Mouse (Mus musculus) neural tube, embryonic 13.5 days (tissue): ENCODE measurements around the gene Cnpy2. TPM values are rescaled to one million over a fixed set of nuclear protein-coding genes. Genes with fewer than 3 reads are reported as not detected.

ENCODE experiments used
- ATAC-seq: fragments of 200-750 bp; cut with Nextera tagmentation; 2 replicates; pipeline ENCODE4 v1.8.0; 2017; ENCODE audit warnings: low read depth, mild to moderate bottlenecking, moderate TSS enrichment, moderate library complexity
- H3K27ac ChIP-seq: fragments of 300-500 bp; sonication (generic); replicated peaks from 2 replicates; pipeline ENCODE4 v1.5.1; 2015; ENCODE audit warnings: moderate library complexity, mild to moderate bottlenecking, inconsistent platforms
- H3K27me3 ChIP-seq: fragments of 300-500 bp; sonication (generic); 2 replicates; pipeline ENCODE4 v1.6.1; 2015; ENCODE audit warnings: mild to moderate bottlenecking, inconsistent platforms
- H3K36me3 ChIP-seq: fragments of 300-500 bp; sonication (generic); 2 replicates; pipeline ENCODE4 v1.6.1; 2015; ENCODE audit warnings: mild to moderate bottlenecking, inconsistent platforms
- H3K4me1 ChIP-seq: fragments of 300-500 bp; sonication (generic); replicated peaks from 2 replicates; pipeline ENCODE4 v1.6.1; 2015; ENCODE audit warnings: inconsistent platforms
- H3K4me2 ChIP-seq: fragments of 300-500 bp; sonication (generic); 2 replicates; pipeline ENCODE4 v1.6.1; 2015; ENCODE audit warnings: inconsistent platforms, mild to moderate bottlenecking, moderate library complexity
- H3K4me3 ChIP-seq: fragments of 300-500 bp; sonication (generic); 2 replicates; pipeline ENCODE4 v1.5.1; 2015; ENCODE audit warnings: mild to moderate bottlenecking, inconsistent platforms
- H3K9ac ChIP-seq: fragments of 300-500 bp; sonication (generic); 2 replicates; pipeline ENCODE4 v1.6.1; 2015; ENCODE audit warnings: moderate library complexity, mild to moderate bottlenecking, inconsistent platforms
- H3K9me3 ChIP-seq: fragments of 300-500 bp; sonication (generic); 2 replicates; pipeline ENCODE4 v1.6.1; 2016; ENCODE audit warnings: inconsistent platforms
- WGBS: fragments of 180-500 bp; shearing (Covaris S2); methylation state at CpG from one replicate; pipeline ENCODE4 v1.1.7; 2015; 5-methylcytosine and 5-hydroxymethylcytosine counted together
- polyA plus RNA-seq: library from polyadenylated mRNA; unstranded; fragments of >200 nt; fragmentation: Nextera tagmentation; extraction: Ambion mirVana; gene quantifications from 2 replicates; pipeline ENCODE4 v1.2.1, GENCODE M21; 2015

The Cnpy2 gene
- polyA plus RNA-seq, 1 experiment from 2014 or later: 221 TPM

DNA sequence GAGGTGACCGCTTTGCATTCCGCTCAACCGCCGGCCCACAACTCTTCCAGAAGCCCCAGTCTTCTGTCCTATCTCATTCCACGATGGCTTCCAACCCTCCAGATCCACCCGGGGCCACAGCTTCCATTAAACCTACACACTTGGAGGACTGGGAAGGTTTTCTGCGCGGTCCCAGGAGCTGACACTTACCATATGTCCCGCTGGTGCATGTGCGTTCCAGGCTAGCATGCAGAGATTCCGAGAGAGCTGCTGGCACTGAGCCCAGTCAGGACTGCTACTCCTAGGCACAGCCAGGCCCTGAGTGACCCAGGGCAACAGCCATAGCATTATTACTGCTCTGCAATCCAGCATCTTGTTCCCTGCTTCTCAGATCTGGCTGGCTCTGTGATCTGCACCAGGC is 24.6 kb upstream of the Cnpy2 start:
- no peak for ATAC-seq
- Histone ChIP-seq H3K27me3 (no peaks in the 10 kb centered on the region), H3K27ac (no peak overlapping the region), H3K4me2 (no peak overlapping the region), H3K4me3 (no peak overlapping the region), H3K36me3 (peaks cover 3% of the 10 kb centered on the region; the same call in 1 of the 2 replicates), H3K9ac (no peak overlapping the region), H3K4me1 (peaks cover 23% of the 10 kb centered on the region), H3K9me3 (no peaks in the 10 kb centered on the region)
- WGBS: 71% methylated on average over 11 of the region's 11 CpGs

DNA sequence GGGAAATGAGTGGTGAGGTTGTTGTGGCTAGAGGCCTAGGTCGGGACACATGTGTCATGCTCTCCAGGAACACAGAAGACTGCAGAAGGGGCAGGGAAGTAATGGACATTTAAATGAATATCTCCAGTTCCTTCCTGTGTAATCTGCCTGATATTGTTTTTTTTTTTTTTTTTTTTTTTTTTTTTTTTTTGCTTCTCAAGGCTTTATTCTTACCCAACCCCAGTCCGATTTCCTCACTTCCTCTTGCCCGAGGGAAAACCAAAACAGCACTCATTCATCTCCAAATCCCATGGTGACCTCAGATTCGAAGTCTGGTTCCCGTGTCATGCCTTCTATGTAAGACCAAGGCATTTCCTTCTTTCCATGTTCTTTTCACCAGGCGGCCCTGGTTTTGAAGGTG is 24.0 kb upstream of the Cnpy2 start:
- Histone ChIP-seq H3K27ac (no peak overlapping the region), H3K36me3 (no peaks in the 10 kb centered on the region), H3K4me3 (no peak overlapping the region), H3K9me3 (no peaks in the 10 kb centered on the region), H3K4me1 (peaks cover 23% of the 10 kb centered on the region), H3K4me2 (no peak overlapping the region), H3K27me3 (no peaks in the 10 kb centered on the region), H3K9ac (no peak overlapping the region)
- ATAC-seq: no peak
- WGBS: 72% methylated on average over 6 of the region's 6 CpGs

DNA sequence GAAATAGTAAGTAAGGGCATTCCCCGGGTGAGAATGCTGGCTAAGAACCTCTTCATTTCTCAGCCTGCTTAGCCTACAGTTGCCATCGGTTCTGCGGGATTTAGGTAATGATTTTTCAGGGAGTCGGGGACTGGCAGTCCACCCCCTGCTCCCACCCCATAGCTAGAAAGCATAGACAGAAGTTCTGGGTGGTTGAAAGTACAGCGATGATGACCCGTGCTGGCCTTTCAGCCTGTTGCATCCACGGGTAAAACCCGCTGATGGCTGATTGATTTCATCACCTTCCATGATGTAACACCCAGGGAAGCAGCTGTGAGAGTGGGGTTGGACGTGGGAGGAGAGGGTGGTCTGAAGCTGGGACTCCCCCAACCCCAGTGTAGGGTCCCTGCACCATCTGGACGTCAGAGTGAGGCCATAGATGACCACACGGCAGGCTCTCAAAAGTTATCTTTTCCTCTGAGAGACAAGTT is 23.5 kb upstream of the Cnpy2 start, which contains the start of gene Il23a:
TSS of gene Il23a (minus strand) at position 51 of the 470 bp plus-strand sequence.
- no peaks in the 10 kb centered on the region for H3K27me3 ChIP-seq
- H3K4me1 ChIP-seq: peaks cover 25% of the 10 kb centered on the region
- no peaks in the 10 kb centered on the region for H3K36me3 ChIP-seq
- ATAC-seq: no peak
- H3K9me3 ChIP-seq: no peaks in the 10 kb centered on the region
- H3K4me2 ChIP-seq: no peak within 1 kb of the TSS
- 83% methylated on average over 11 of the region's 11 CpGs for WGBS
- no peak within 1 kb of the TSS for H3K4me3 ChIP-seq
- no peak within 1 kb of the TSS for H3K27ac ChIP-seq
- no peak within 1 kb of the TSS for H3K9ac ChIP-seq

DNA sequence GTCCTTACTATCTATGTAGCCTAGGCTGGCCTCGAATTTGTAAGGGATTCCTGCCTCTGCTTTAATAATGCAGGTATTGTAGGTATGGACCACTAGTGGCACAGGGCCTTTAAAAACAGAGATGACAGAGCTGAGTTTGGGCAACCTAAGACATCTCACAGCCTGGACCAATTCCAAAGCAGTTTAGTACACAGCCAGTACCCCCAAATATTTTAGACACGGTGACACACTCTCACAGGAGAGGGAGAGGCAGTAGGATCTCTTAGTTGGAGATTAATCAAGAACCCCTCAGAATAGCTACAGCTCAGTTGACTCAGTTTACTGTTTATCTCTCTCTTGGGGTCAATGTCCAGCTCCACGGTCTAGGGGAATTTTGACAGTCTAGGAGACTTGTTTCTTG is 19.9 kb upstream of the Cnpy2 start:
- Histone ChIP-seq H3K27ac (peak overlapping the region; percentile 94), H3K4me3 (peak overlapping the region; percentile 59), H3K9me3 (no peaks in the 10 kb centered on the region), H3K9ac (peak overlapping the region; percentile 91), H3K36me3 (0 out of 2 replicates have a peak, but pooled peaks cover 12% of the 10 kb centered on the region), H3K4me2 (peak overlapping the region; percentile 68), H3K27me3 (no peaks in the 10 kb centered on the region), H3K4me1 (peaks cover 24% of the 10 kb centered on the region)
- no peak for ATAC-seq
- 35% methylated on average over 3 of the region's 3 CpGs for WGBS

- Histone ChIP-seq H3K36me3 (0 out of 2 replicates have a peak, but pooled peaks cover 12% of the 10 kb centered on the region), H3K27ac (peak overlapping the region; percentile 94), H3K9ac (peak overlapping the region; percentile 91), H3K27me3 (no peaks in the 10 kb centered on the region), H3K4me1 (peaks cover 20% of the 10 kb centered on the region), H3K9me3 (no peaks in the 10 kb centered on the region), H3K4me2 (peak overlapping the region; percentile 68), H3K4me3 (peak overlapping the region; percentile 59)
- ATAC-seq: peak; percentile 54
- WGBS: under 1% methylated on average over 9 of the region's 9 CpGs
These were observed 19.5 kb upstream of the Cnpy2 start for GRCm38 (mm10) chr10:128302785-128303125.

DNA sequence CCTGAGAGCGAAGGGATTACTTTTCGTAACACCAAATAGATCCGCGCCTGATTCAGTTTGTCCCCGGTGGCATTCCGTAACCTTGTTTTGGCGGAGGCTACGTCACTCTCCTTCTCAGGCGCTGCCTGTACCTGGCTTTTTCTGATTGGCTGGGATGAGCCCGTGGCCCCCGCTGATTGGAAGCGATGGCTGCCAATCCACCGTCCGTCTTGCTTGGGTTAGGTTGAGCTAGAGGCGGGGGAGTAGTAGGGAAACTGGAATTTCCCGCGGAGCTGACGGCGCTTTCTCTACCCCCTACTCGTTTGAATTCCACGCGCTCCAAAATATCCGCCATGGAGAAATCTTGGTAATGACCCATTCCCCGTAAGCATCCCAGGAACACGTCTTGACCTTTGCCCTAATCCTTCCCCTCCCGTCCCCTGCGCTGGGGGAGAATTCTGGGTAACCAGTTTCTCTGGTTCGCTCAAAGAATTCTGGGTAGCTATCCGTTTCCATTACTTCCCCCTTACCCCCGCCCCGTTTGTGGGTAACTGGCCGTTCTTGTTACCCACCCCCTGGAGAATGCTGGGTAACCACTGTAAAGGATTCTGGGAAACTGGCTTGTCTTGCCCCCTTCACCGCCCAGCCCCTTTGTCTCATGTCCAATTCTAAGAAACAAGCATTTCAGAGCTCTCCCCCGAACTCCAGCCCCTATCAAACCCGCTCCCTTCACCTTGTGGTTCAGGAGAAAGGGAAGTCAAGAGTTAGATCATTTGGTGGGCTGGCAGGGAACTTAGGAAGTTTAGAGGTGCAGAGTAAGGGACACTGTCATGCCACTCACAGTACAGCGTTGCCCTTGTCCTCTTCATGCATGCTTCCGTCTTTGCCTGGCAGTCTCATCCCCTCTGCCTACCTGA is 18.9 kb upstream of the Cnpy2 start, which contains the start of gene Pan2:
TSS of gene Pan2 (plus strand) at position 210 of the 896 bp plus-strand sequence.
- Histone ChIP-seq H3K27me3 (no peaks in the 10 kb centered on the region), H3K4me3 (peak within 1 kb of the TSS; percentile 59), H3K9me3 (no peaks in the 10 kb centered on the region), H3K4me1 (peaks cover 17% of the 10 kb centered on the region), H3K9ac (peak within 1 kb of the TSS; percentile 91), H3K4me2 (peak within 1 kb of the TSS; percentile 68), H3K27ac (peak within 1 kb of the TSS; percentile 94), H3K36me3 (peaks cover 18% of the 10 kb centered on the region)
- 2% methylated on average over 37 of the region's 37 CpGs for WGBS
- ATAC-seq: peak; percentile 99

- Histone ChIP-seq H3K4me1 (peaks cover 10% of the 10 kb centered on the region), H3K4me2 (no peak overlapping the region), H3K9me3 (no peaks in the 10 kb centered on the region), H3K9ac (no peak overlapping the region), H3K36me3 (peaks cover 80% of the 10 kb centered on the region), H3K27ac (peak overlapping the region; percentile 53; the same call in 1 of the 2 replicates), H3K27me3 (no peaks in the 10 kb centered on the region), H3K4me3 (no peak overlapping the region)
- no peak for ATAC-seq
- WGBS: 80% methylated on average over 7 of the region's 7 CpGs
These were observed 12.6 kb upstream of the Cnpy2 start for GRCm38 (mm10) chr10:128309654-128310053.

DNA sequence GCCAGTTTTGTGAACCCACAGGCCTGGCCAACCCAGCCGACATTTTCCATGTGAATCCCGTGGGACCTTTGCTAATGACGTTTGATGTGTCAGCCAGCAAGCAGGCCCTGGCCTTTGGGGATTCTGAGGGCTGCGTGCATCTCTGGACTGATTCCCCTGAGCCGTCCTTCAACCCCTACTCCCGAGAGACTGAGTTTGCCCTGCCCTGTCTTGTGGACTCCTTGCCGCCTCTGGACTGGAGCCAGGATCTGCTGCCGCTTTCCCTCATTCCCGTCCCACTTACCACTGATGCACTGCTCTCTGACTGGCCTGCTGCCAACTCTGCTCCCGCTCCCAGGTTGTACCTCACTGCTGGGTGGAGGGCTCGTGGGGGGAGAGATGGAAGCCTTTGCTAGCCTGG is 12.1 kb upstream of the Cnpy2 start:
- peaks cover 10% of the 10 kb centered on the region for H3K4me1 ChIP-seq
- no peak overlapping the region for H3K9ac ChIP-seq
- H3K4me3 ChIP-seq: no peak overlapping the region
- 48% methylated on average over 11 of the region's 11 CpGs for WGBS
- H3K27ac ChIP-seq: peak overlapping the region; percentile 53
- H3K4me2 ChIP-seq: no peak overlapping the region
- no peaks in the 10 kb centered on the region for H3K27me3 ChIP-seq
- peaks cover 85% of the 10 kb centered on the region for H3K36me3 ChIP-seq
- ATAC-seq: peak; percentile 57; the same call in 1 of the 2 replicates
- H3K9me3 ChIP-seq: no peaks in the 10 kb centered on the region

- H3K9ac ChIP-seq: no peak overlapping the region
- peaks cover 89% of the 10 kb centered on the region for H3K36me3 ChIP-seq
- no peak overlapping the region for H3K27ac ChIP-seq
- ATAC-seq: no peak
- H3K27me3 ChIP-seq: no peaks in the 10 kb centered on the region
- H3K4me2 ChIP-seq: no peak overlapping the region
- no peak overlapping the region for H3K4me3 ChIP-seq
- H3K9me3 ChIP-seq: no peaks in the 10 kb centered on the region
- 88% methylated on average over 4 of the region's 4 CpGs for WGBS
- H3K4me1 ChIP-seq: peaks cover 10% of the 10 kb centered on the region
These were observed 11.4 kb upstream of the Cnpy2 start for GRCm38 (mm10) chr10:128310902-128311301.

DNA sequence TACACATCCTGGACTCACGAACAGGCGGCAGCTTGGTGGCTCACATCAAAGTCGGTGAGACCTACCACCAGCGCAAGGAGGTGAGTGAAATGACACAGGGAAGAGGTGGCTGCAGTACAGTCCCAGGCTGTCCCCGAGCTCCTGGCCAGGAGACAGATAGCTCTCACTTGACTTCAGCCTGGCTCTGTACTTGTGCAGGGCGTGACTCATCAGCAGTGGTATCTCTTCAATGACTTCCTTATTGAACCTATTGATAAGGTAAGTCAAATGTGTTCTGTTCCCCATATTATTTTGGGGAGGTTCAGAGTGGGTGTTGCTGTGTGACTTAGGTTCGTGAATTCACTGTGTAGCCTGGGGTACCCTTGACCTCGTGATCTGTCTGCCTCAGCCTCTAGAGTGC is 6.7 kb upstream of the Cnpy2 start:
- H3K9me3 ChIP-seq: no peaks in the 10 kb centered on the region
- H3K4me3 ChIP-seq: no peak overlapping the region
- no peak overlapping the region for H3K9ac ChIP-seq
- H3K27me3 ChIP-seq: no peaks in the 10 kb centered on the region
- H3K4me2 ChIP-seq: no peak overlapping the region
- peaks cover 98% of the 10 kb centered on the region for H3K36me3 ChIP-seq
- ATAC-seq: no peak
- peaks cover 1% of the 10 kb centered on the region; the same call in 1 of the 2 replicates for H3K4me1 ChIP-seq
- WGBS: 98% methylated on average over 8 of the region's 8 CpGs
- no peak overlapping the region for H3K27ac ChIP-seq

- Histone ChIP-seq H3K4me2 (peak overlapping the region; percentile 87), H3K27ac (0 out of 2 replicates have a peak overlapping the region, but pooled peaks have one; percentile 61), H3K27me3 (no peaks in the 10 kb centered on the region), H3K36me3 (peaks cover 59% of the 10 kb centered on the region), H3K4me3 (peak overlapping the region; percentile 66), H3K4me1 (peaks cover 20% of the 10 kb centered on the region), H3K9me3 (no peaks in the 10 kb centered on the region), H3K9ac (peak overlapping the region; percentile 95)
- WGBS: 61% methylated on average over 12 of the region's 12 CpGs
- ATAC-seq: no peak
These were observed 618 bp upstream of the Cnpy2 start for GRCm38 (mm10) chr10:128321641-128322040.

GRCm38 (mm10) chr10:128323516-128323915 is 1.3 kb downstream of the Cnpy2 start:
- peaks cover 20% of the 10 kb centered on the region for H3K4me1 ChIP-seq
- peak overlapping the region; percentile 87 for H3K4me2 ChIP-seq
- H3K9me3 ChIP-seq: no peaks in the 10 kb centered on the region
- no peak for ATAC-seq
- H3K9ac ChIP-seq: peak overlapping the region; percentile 95
- peaks cover 60% of the 10 kb centered on the region for H3K36me3 ChIP-seq
- H3K27ac ChIP-seq: peak overlapping the region; percentile 93
- H3K4me3 ChIP-seq: peak overlapping the region; percentile 66
- WGBS: 79% methylated on average over 8 of the region's 8 CpGs
- no peaks in the 10 kb centered on the region for H3K27me3 ChIP-seq
